Mouse (Mus musculus): Measurements from ENCODE around the gene 1700057G04Rik. TPM values are rescaled to one million over a fixed set of nuclear protein-coding genes. Genes with fewer than 3 reads are reported as not detected.
"Not testable (repeated sequence)": the region's sequence is repeated elsewhere in the genome, so short reads cannot be mapped to it uniquely, and the experiment has no call there.

Gene 1700057G04Rik
- polyA plus RNA-seq, 1 experiment, result not detected

- Histone ChIP-seq H3K4me1 (ENCODE audit: control insufficient read depth, insufficient read depth, low read length) (no peaks in the 10 kb centered on the region), H3K27ac (ENCODE audit: insufficient read depth, low read depth, low read length) (no peak overlapping the region), H3K4me3 (ENCODE audit: insufficient read depth, low read depth, low read length) (no peak overlapping the region)
- 72% methylated on average over 2 of the region's 2 CpGs for WGBS
- no peak for TF ChIP-seq CTCF (IDR thresholded peaks at IDR 0.05; ENCODE audit: insufficient read depth, low read depth, low read length)
- no peak for TF ChIP-seq POLR2A (IDR thresholded peaks at IDR 0.05; ENCODE audit: insufficient read depth, low read depth, low read length)
Observed at GRCm38 (mm10) chr9:92293560-92294548, 15.3 kb upstream of the 1700057G04Rik start.

GRCm38 (mm10) chr9:92298288-92298687 is 10.9 kb upstream of the 1700057G04Rik start:
- Histone ChIP-seq H3K27ac (ENCODE audit: insufficient read depth, low read depth, low read length) (no peak overlapping the region), H3K4me3 (ENCODE audit: insufficient read depth, low read depth, low read length) (no peak overlapping the region), H3K4me1 (ENCODE audit: control insufficient read depth, insufficient read depth, low read length) (no peaks in the 10 kb centered on the region)
- TF ChIP-seq CTCF (IDR thresholded peaks at IDR 0.05; ENCODE audit: insufficient read depth, low read depth, low read length) (no peak), POLR2A (IDR thresholded peaks at IDR 0.05; ENCODE audit: insufficient read depth, low read depth, low read length) (no peak)
- 62% methylated on average over 1 of the region's 1 CpGs for WGBS

GRCm38 (mm10) chr9:92301213-92301612 is 8.0 kb upstream of the 1700057G04Rik start:
- 74% methylated on average over 3 of the region's 3 CpGs for WGBS
- TF ChIP-seq POLR2A (IDR thresholded peaks at IDR 0.05; ENCODE audit: insufficient read depth, low read depth, low read length), result no peak
- TF ChIP-seq CTCF (IDR thresholded peaks at IDR 0.05; ENCODE audit: insufficient read depth, low read depth, low read length), result no peak
- no peak overlapping the region for H3K4me3 ChIP-seq (ENCODE audit: insufficient read depth, low read depth, low read length)
- no peaks in the 10 kb centered on the region for H3K4me1 ChIP-seq (ENCODE audit: control insufficient read depth, insufficient read depth, low read length)
- no peak overlapping the region for H3K27ac ChIP-seq (ENCODE audit: insufficient read depth, low read depth, low read length)

- 45% methylated on average over 8 of the region's 8 CpGs for WGBS
- no peaks in the 10 kb centered on the region for H3K4me1 ChIP-seq (ENCODE audit: control insufficient read depth, insufficient read depth, low read length)
- no peak overlapping the region for H3K27ac ChIP-seq (ENCODE audit: insufficient read depth, low read depth, low read length)
- H3K4me3 ChIP-seq (ENCODE audit: insufficient read depth, low read depth, low read length), result no peak overlapping the region
- TF ChIP-seq CTCF (IDR thresholded peaks at IDR 0.05; ENCODE audit: insufficient read depth, low read depth, low read length) (no peak), POLR2A (IDR thresholded peaks at IDR 0.05; ENCODE audit: insufficient read depth, low read depth, low read length) (no peak)
Observed at GRCm38 (mm10) chr9:92305075-92305474, 4.1 kb upstream of the 1700057G04Rik start.

- Histone ChIP-seq H3K27ac (ENCODE audit: insufficient read depth, low read depth, low read length) (no peak overlapping the region), H3K4me1 (ENCODE audit: control insufficient read depth, insufficient read depth, low read length) (no peaks in the 10 kb centered on the region), H3K4me3 (ENCODE audit: insufficient read depth, low read depth, low read length) (no peak overlapping the region)
- WGBS, result 61% methylated on average over 8 of the region's 8 CpGs
- TF ChIP-seq POLR2A (IDR thresholded peaks at IDR 0.05; ENCODE audit: insufficient read depth, low read depth, low read length), result no peak
- TF ChIP-seq CTCF (IDR thresholded peaks at IDR 0.05; ENCODE audit: insufficient read depth, low read depth, low read length), result no peak
Observed at GRCm38 (mm10) chr9:92305620-92306220, 3.5 kb upstream of the 1700057G04Rik start.

DNA sequence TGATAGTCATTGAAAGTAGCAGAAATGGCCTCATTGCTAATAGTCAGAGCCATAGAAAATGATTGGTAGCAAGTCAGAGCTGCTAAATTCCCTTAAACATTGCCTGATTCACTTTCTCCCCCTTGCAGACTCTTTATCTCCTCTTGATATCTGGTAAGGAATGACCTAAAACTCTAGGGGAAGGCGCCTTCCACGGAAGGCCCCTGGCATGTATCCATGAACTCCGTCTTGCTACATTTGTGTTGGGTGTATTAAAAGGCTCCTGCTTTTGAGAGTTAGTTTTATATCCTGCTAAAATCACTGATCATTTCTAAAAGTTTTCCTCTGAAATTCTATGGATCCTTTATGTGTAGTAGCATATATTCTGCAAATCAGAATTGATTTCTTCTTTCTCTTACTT is 7.6 kb downstream of the 1700057G04Rik start:
- TF ChIP-seq CTCF (IDR thresholded peaks at IDR 0.05; ENCODE audit: insufficient read depth, low read depth, low read length) (no peak), POLR2A (IDR thresholded peaks at IDR 0.05; ENCODE audit: insufficient read depth, low read depth, low read length) (no peak)

DNA sequence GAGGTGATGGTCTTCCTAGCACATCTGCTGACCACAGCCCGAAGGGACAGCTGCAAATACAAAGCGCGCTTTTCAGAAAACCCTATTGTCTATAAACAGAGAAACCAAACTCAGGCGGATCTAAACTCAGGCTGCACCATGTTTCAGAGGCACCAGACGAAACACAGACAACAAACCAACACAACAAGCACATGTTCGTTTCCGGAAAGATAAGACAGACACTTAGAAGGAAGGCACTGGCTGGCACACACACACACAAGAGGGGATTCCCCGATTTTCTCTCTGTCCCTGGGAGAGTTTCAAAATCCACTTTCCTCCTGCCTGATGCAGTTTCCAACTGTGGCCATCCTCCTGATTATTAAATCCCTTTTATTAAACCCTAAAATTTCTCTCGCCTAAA is 16.8 kb downstream of the 1700057G04Rik start:
- H3K4me3 ChIP-seq (ENCODE audit: insufficient read depth, low read depth, low read length), result not testable (repeated sequence)
- 83% methylated on average over 9 of the region's 9 CpGs for WGBS

More for the DNA sequence above, 7.6 kb downstream of the 1700057G04Rik start:
- H3K27ac ChIP-seq (ENCODE audit: insufficient read depth, low read depth, low read length), result no peak overlapping the region
- H3K4me3 ChIP-seq (ENCODE audit: insufficient read depth, low read depth, low read length), result no peak overlapping the region
- WGBS, result 89% methylated on average over 3 of the region's 3 CpGs
- H3K4me1 ChIP-seq (ENCODE audit: control insufficient read depth, insufficient read depth, low read length), result no peaks in the 10 kb centered on the region

DNA sequence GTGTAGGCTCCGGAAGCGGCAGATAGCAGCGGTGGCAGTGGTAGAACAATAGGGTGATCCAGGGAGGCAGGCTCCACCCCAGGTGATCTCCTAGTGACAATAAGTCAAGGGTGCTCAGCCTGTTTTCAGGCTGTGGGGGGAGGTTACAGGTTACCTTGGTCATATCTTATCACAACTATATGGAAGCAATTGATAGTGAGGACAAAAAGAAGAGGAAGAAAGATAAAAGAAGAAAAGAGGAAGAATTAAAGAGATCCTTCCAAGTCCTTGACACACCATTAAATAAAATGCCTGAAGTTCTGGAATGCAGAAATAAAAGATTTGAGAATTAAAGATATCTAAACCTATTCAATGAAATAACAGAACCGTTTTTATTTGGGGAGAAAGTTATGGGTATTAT is 17.6 kb downstream of the 1700057G04Rik start:
- Histone ChIP-seq H3K4me1 (ENCODE audit: control insufficient read depth, insufficient read depth, low read length) (no peaks in the 10 kb centered on the region), H3K4me3 (ENCODE audit: insufficient read depth, low read depth, low read length) (no peak overlapping the region), H3K27ac (ENCODE audit: insufficient read depth, low read depth, low read length) (no peak overlapping the region)
- 89% methylated on average over 4 of the region's 4 CpGs for WGBS
- TF ChIP-seq POLR2A (IDR thresholded peaks at IDR 0.05; ENCODE audit: insufficient read depth, low read depth, low read length), result no peak
- no peak for TF ChIP-seq CTCF (IDR thresholded peaks at IDR 0.05; ENCODE audit: insufficient read depth, low read depth, low read length)

More for the DNA sequence above, 16.8 kb downstream of the 1700057G04Rik start:
- not testable (repeated sequence) for H3K4me1 ChIP-seq (ENCODE audit: control insufficient read depth, insufficient read depth, low read length); H3K27ac ChIP-seq (ENCODE audit: insufficient read depth, low read depth, low read length)

DNA sequence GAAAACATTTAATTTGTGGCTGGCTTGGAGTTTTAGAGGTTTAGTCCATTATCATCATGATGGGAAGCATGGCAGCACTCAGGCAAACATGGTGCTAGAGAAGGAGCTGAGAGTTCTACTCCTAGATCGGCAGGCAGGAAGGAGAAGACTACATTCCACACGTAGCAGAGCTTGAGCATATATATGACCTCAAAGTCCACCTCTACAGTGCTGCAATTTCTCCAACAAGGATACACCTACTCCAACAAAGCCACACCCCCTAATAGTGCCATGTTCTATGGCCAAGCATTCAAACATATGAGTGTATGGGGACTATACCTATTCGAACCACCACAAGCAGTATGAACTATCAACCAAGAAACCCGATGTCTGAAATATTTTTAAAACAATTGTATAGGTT is 22.2 kb downstream of the 1700057G04Rik start:
- Histone ChIP-seq H3K4me3 (ENCODE audit: insufficient read depth, low read depth, low read length) (no peak overlapping the region), H3K4me1 (ENCODE audit: control insufficient read depth, insufficient read depth, low read length) (no peaks in the 10 kb centered on the region), H3K27ac (ENCODE audit: insufficient read depth, low read depth, low read length) (no peak overlapping the region)
- 98% methylated on average over 4 of the region's 4 CpGs for WGBS
- TF ChIP-seq POLR2A (IDR thresholded peaks at IDR 0.05; ENCODE audit: insufficient read depth, low read depth, low read length) (no peak), CTCF (IDR thresholded peaks at IDR 0.05; ENCODE audit: insufficient read depth, low read depth, low read length) (no peak)

Measured in olfactory bulb, adult 2 months (tissue).